Mouse (Mus musculus): ENCODE data around the gene Ift27. TPM values are rescaled to one million over a fixed set of nuclear protein-coding genes. Genes with fewer than 3 reads are reported as not detected.

Ift27 gene
- polyA plus RNA-seq, 1 experiment = 62.2 TPM

- no peaks in the 10 kb centered on the region for H3K36me3 ChIP-seq (ENCODE audit: control insufficient read depth, insufficient read depth, low read length)
- TF ChIP-seq CTCF (IDR thresholded peaks at IDR 0.05; ENCODE audit: control insufficient read depth, insufficient read depth, insufficient replicate concordance, low read depth, low read length) = no peak
- no peak for TF ChIP-seq POLR2A (IDR thresholded peaks at IDR 0.05; ENCODE audit: control insufficient read depth, low read depth, low read length)
- H3K27me3 ChIP-seq (ENCODE audit: control insufficient read depth, insufficient read depth, low read length) = no peaks in the 10 kb centered on the region
- H3K4me1 ChIP-seq (ENCODE audit: control insufficient read depth, insufficient read depth, low read length) = peaks cover 2% of the 10 kb centered on the region; the same call in 1 of the 2 replicates
- no peak overlapping the region for H3K4me3 ChIP-seq (ENCODE audit: control insufficient read depth, low read depth, low read length)
- no peak overlapping the region for H3K27ac ChIP-seq (ENCODE audit: control insufficient read depth, insufficient read depth, low read depth, low read length)
Measured at GRCm38 (mm10) chr15:78181701-78182405, 7.9 kb upstream of the Ift27 start.

GRCm38 (mm10) chr15:78179775-78180174, 5.9 kb upstream of the Ift27 start:
- H3K27ac ChIP-seq (ENCODE audit: control insufficient read depth, insufficient read depth, low read depth, low read length) = no peak overlapping the region
- TF ChIP-seq CTCF (IDR thresholded peaks at IDR 0.05; ENCODE audit: control insufficient read depth, insufficient read depth, insufficient replicate concordance, low read depth, low read length) (no peak), POLR2A (IDR thresholded peaks at IDR 0.05; ENCODE audit: control insufficient read depth, low read depth, low read length) (no peak)
- H3K27me3 ChIP-seq (ENCODE audit: control insufficient read depth, insufficient read depth, low read length) = no peaks in the 10 kb centered on the region
- H3K36me3 ChIP-seq (ENCODE audit: control insufficient read depth, insufficient read depth, low read length) = no peaks in the 10 kb centered on the region
- peaks cover 4% of the 10 kb centered on the region for H3K4me1 ChIP-seq (ENCODE audit: control insufficient read depth, insufficient read depth, low read length)
- no peak overlapping the region for H3K4me3 ChIP-seq (ENCODE audit: control insufficient read depth, low read depth, low read length)

GRCm38 (mm10) chr15:78178397-78178796, 4.5 kb upstream of the Ift27 start:
- TF ChIP-seq POLR2A (IDR thresholded peaks at IDR 0.05; ENCODE audit: control insufficient read depth, low read depth, low read length) (no peak), CTCF (IDR thresholded peaks at IDR 0.05; ENCODE audit: control insufficient read depth, insufficient read depth, insufficient replicate concordance, low read depth, low read length) (peak; percentile 96)
- H3K4me3 ChIP-seq (ENCODE audit: control insufficient read depth, low read depth, low read length) = no peak overlapping the region
- H3K27me3 ChIP-seq (ENCODE audit: control insufficient read depth, insufficient read depth, low read length) = no peaks in the 10 kb centered on the region
- no peak overlapping the region for H3K27ac ChIP-seq (ENCODE audit: control insufficient read depth, insufficient read depth, low read depth, low read length)
- H3K36me3 ChIP-seq (ENCODE audit: control insufficient read depth, insufficient read depth, low read length) = no peaks in the 10 kb centered on the region
- peaks cover 9% of the 10 kb centered on the region for H3K4me1 ChIP-seq (ENCODE audit: control insufficient read depth, insufficient read depth, low read length)

- Histone ChIP-seq H3K27ac (ENCODE audit: control insufficient read depth, insufficient read depth, low read depth, low read length) (no peak overlapping the region), H3K27me3 (ENCODE audit: control insufficient read depth, insufficient read depth, low read length) (no peaks in the 10 kb centered on the region), H3K4me1 (ENCODE audit: control insufficient read depth, insufficient read depth, low read length) (peaks cover 15% of the 10 kb centered on the region), H3K36me3 (ENCODE audit: control insufficient read depth, insufficient read depth, low read length) (no peaks in the 10 kb centered on the region), H3K4me3 (ENCODE audit: control insufficient read depth, low read depth, low read length) (no peak overlapping the region)
- TF ChIP-seq POLR2A (IDR thresholded peaks at IDR 0.05; ENCODE audit: control insufficient read depth, low read depth, low read length) = no peak
- TF ChIP-seq CTCF (IDR thresholded peaks at IDR 0.05; ENCODE audit: control insufficient read depth, insufficient read depth, insufficient replicate concordance, low read depth, low read length) = no peak
Measured at GRCm38 (mm10) chr15:78177257-78177656, 3.4 kb upstream of the Ift27 start.

GRCm38 (mm10) chr15:78174887-78175245, 959 bp upstream of the Ift27 start:
- Histone ChIP-seq H3K4me3 (ENCODE audit: control insufficient read depth, low read depth, low read length) (no peak overlapping the region), H3K4me1 (ENCODE audit: control insufficient read depth, insufficient read depth, low read length) (peaks cover 15% of the 10 kb centered on the region), H3K27ac (ENCODE audit: control insufficient read depth, insufficient read depth, low read depth, low read length) (no peak overlapping the region), H3K27me3 (ENCODE audit: control insufficient read depth, insufficient read depth, low read length) (no peaks in the 10 kb centered on the region), H3K36me3 (ENCODE audit: control insufficient read depth, insufficient read depth, low read length) (no peaks in the 10 kb centered on the region)
- TF ChIP-seq POLR2A (IDR thresholded peaks at IDR 0.05; ENCODE audit: control insufficient read depth, low read depth, low read length) = no peak

GRCm38 (mm10) chr15:78172899-78173817, 749 bp downstream of the Ift27 start:
- H3K27ac ChIP-seq (ENCODE audit: control insufficient read depth, insufficient read depth, low read depth, low read length) = peak overlapping the region; percentile 54

GRCm38 (mm10) chr15:78172256-78172898, 1.5 kb downstream of the Ift27 start:
- H3K36me3 ChIP-seq (ENCODE audit: control insufficient read depth, insufficient read depth, low read length) = no peaks in the 10 kb centered on the region
- H3K4me1 ChIP-seq (ENCODE audit: control insufficient read depth, insufficient read depth, low read length) = peaks cover 15% of the 10 kb centered on the region
- H3K27ac ChIP-seq (ENCODE audit: control insufficient read depth, insufficient read depth, low read depth, low read length) = no peak overlapping the region
- H3K27me3 ChIP-seq (ENCODE audit: control insufficient read depth, insufficient read depth, low read length) = no peaks in the 10 kb centered on the region
- TF ChIP-seq CTCF (IDR thresholded peaks at IDR 0.05; ENCODE audit: control insufficient read depth, insufficient read depth, insufficient replicate concordance, low read depth, low read length) (no peak), POLR2A (IDR thresholded peaks at IDR 0.05; ENCODE audit: control insufficient read depth, low read depth, low read length) (no peak)
- H3K4me3 ChIP-seq (ENCODE audit: control insufficient read depth, low read depth, low read length) = no peak overlapping the region

More at GRCm38 (mm10) chr15:78172899-78173817, 749 bp downstream of the Ift27 start:
- Histone ChIP-seq H3K4me1 (ENCODE audit: control insufficient read depth, insufficient read depth, low read length) (peaks cover 15% of the 10 kb centered on the region), H3K27me3 (ENCODE audit: control insufficient read depth, insufficient read depth, low read length) (no peaks in the 10 kb centered on the region), H3K4me3 (ENCODE audit: control insufficient read depth, low read depth, low read length) (peak overlapping the region; percentile 91), H3K36me3 (ENCODE audit: control insufficient read depth, insufficient read depth, low read length) (no peaks in the 10 kb centered on the region)
- no peak for TF ChIP-seq CTCF (IDR thresholded peaks at IDR 0.05; ENCODE audit: control insufficient read depth, insufficient read depth, insufficient replicate concordance, low read depth, low read length)

Data from testis, adult 2 months (tissue).